Mouse (Mus musculus) forebrain, embryonic 12.5 days (tissue): Measurements from ENCODE around the gene Fgfr2. TPM values are rescaled to one million over a fixed set of nuclear protein-coding genes. Genes with fewer than 3 reads are reported as not detected.
"Not testable (repeated sequence)": the region's sequence is repeated elsewhere in the genome, so short reads cannot be mapped to it uniquely, and the experiment has no call there.

ENCODE experiments used
- ATAC-seq: fragments of 200-750 bp; cut with Nextera tagmentation; 2 replicates; pipeline ENCODE4 v1.8.0; 2017; ENCODE audit warnings: moderate TSS enrichment; ENCODE audit not compliant: low FRiP score
- H3K27ac ChIP-seq: fragments of 300-500 bp; sonication (generic); 2 replicates; pipeline ENCODE4 v1.5.1; 2016; ENCODE audit warnings: mild to moderate bottlenecking
- H3K27me3 ChIP-seq: fragments of 300-500 bp; sonication (generic); 2 replicates; pipeline ENCODE4 v1.6.1; 2016; ENCODE audit warnings: mild to moderate bottlenecking
- H3K36me3 ChIP-seq: fragments of 300-500 bp; sonication (generic); replicated peaks from 2 replicates; pipeline ENCODE4 v1.6.1; 2016; ENCODE audit warnings: mild to moderate bottlenecking
- H3K4me1 ChIP-seq: fragments of 300-500 bp; sonication (generic); 2 replicates; pipeline ENCODE4 v1.6.1; 2016
- H3K4me2 ChIP-seq: fragments of 300-500 bp; sonication (generic); 2 replicates; pipeline ENCODE4 v1.6.1; 2016; ENCODE audit warnings: mild to moderate bottlenecking, moderate library complexity
- H3K4me3 ChIP-seq: fragments of 300-500 bp; sonication (generic); replicated peaks from 2 replicates; pipeline ENCODE4 v1.5.1; 2016; ENCODE audit warnings: mild to moderate bottlenecking
- H3K9ac ChIP-seq: fragments of 300-500 bp; sonication (generic); 2 replicates; pipeline ENCODE4 v1.6.1; 2016; ENCODE audit warnings: mild to moderate bottlenecking
- H3K9me3 ChIP-seq: fragments of 300-500 bp; sonication (generic); 2 replicates; pipeline ENCODE4 v1.6.1; 2016
- WGBS: fragments of 180-500 bp; shearing (Covaris S2); methylation state at CpG from one replicate; pipeline ENCODE4 v1.1.7; 2016; 5-methylcytosine and 5-hydroxymethylcytosine counted together
- polyA plus RNA-seq: library from polyadenylated mRNA; unstranded; fragments of >200 nt; fragmentation: Nextera tagmentation; extraction: Ambion mirVana; gene quantifications from 2 replicates; pipeline ENCODE4 v1.2.1, GENCODE M21; 2016

Fgfr2 gene
- polyA plus RNA-seq, 1 experiment from 2014 or later = 89.6 TPM

DNA sequence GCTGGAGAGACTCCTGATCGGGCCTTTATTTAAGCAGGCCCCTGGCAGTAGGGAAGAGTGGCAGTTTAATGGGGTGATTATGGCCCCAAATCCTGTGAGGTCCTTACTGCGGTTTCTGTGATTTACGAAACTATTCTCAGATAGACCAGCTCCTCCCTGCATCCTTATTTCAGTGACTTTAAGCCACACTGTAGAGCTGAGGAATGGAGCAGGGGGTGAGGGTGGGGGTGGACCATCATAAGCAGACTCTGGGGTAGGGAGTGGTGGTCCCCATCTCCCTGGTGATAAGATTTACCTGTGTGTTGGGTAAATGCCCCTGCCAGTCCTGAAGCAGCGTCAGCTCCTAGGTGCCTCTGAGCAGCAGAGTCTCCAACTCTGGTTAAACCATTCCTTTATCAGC is 2516.2 kb downstream of the Fgfr2 start:
- 86% methylated on average over 4 of the region's 4 CpGs for WGBS
- H3K27me3 ChIP-seq = 0 out of 2 replicates have a peak, but pooled peaks cover 4% of the 10 kb centered on the region
- no peak overlapping the region for H3K9ac ChIP-seq
- no peaks in the 10 kb centered on the region for H3K4me1 ChIP-seq
- no peak overlapping the region for H3K4me2 ChIP-seq
- no peaks in the 10 kb centered on the region for H3K9me3 ChIP-seq
- no peak overlapping the region for H3K4me3 ChIP-seq
- ATAC-seq = no peak
- no peak overlapping the region for H3K27ac ChIP-seq
- no peaks in the 10 kb centered on the region for H3K36me3 ChIP-seq

DNA sequence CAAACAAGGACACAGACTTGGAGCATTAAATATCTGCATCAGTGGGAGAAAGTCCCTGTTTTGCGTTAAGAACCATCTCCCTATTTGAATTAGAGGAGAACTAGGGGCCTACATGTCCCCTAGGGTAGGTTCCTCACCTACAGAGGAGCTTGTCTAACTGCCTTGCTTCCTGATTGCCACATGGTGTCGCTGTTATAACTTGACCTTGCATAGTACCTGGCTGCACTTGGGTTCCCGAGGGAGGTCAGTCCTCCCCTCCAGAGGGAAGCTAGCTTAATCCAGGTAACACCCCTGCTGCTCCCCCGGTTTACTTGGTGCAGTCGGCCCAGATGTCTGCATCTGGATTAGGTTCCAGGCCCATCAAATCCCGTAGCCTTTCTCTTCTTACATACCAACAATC is 2518.0 kb downstream of the Fgfr2 start:
- ATAC-seq = no peak
- Histone ChIP-seq H3K27me3 (0 out of 2 replicates have a peak, but pooled peaks cover 4% of the 10 kb centered on the region), H3K36me3 (no peaks in the 10 kb centered on the region), H3K4me2 (no peak overlapping the region), H3K4me3 (no peak overlapping the region), H3K4me1 (no peaks in the 10 kb centered on the region), H3K9me3 (no peaks in the 10 kb centered on the region), H3K9ac (no peak overlapping the region), H3K27ac (no peak overlapping the region)
- WGBS = 31% methylated on average over 6 of the region's 6 CpGs

DNA sequence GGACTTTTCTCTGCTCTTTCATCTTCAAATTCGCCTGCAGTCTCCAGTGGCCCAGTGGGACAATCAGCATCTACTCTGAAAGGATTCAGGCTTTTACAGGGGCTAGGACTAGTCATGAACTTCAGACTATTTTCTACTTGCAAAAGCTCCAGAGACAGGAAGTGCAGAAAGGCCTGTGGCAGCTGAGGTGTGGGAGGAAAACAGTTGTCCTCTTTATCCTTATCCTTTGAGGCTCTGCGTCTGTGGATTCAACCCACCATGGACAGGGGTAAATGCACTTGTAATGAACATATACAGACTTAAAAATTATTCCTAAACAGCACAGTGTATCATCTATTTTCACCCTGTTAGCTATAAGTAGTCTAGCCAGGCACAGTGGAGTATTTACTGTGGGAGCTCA is 2518.8 kb downstream of the Fgfr2 start:
- Histone ChIP-seq H3K9me3 (no peaks in the 10 kb centered on the region), H3K4me2 (no peak overlapping the region), H3K36me3 (no peaks in the 10 kb centered on the region), H3K27ac (no peak overlapping the region), H3K9ac (no peak overlapping the region), H3K4me3 (no peak overlapping the region), H3K27me3 (0 out of 2 replicates have a peak, but pooled peaks cover 4% of the 10 kb centered on the region), H3K4me1 (no peaks in the 10 kb centered on the region)
- ATAC-seq = no peak
- WGBS = 75% methylated on average over 2 of the region's 2 CpGs

DNA sequence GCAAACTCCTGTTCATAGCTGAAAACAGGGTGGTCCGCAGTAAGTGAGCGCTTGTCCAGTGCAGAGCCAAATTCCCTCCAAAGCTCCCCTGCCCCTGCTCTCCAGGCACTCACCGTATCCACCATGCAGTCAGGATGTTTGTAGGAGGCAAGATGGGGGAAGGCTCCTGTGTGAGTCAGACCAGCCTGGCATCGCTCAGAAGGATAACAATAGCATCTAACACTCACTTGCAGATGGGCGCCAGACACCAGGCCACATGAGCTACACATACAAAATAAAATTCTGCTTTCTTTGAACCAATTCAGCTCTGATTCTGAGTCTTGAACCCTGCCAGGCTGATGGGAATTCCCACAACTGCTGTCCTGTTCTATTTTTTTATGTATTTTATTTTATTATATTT is 2519.6 kb downstream of the Fgfr2 start:
- Histone ChIP-seq H3K27me3 (peaks cover 11% of the 10 kb centered on the region; the same call in 1 of the 2 replicates), H3K36me3 (no peaks in the 10 kb centered on the region), H3K4me1 (no peaks in the 10 kb centered on the region), H3K9me3 (no peaks in the 10 kb centered on the region), H3K4me3 (no peak overlapping the region), H3K9ac (no peak overlapping the region), H3K4me2 (no peak overlapping the region), H3K27ac (no peak overlapping the region)
- 96% methylated on average over 5 of the region's 5 CpGs for WGBS
- no peak for ATAC-seq

DNA sequence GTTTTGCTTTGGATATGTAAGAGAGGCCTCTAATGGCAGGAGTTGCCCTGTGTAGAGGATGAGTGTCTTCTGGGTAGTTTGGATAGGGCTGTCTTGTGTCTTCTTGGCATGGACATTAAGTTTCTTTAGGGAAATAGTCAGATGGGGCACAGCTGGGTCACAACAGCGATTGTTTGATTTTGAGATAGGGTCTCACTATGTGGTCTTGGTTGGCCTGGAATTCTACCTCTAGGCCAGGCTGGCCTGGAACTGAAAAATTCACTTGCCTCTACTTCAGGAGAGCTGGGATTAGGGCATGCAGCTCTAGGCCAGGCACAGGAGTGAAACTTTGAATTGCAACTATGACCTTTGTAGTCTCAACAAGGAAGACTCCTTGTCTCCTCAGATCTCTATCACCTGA is 2520.3 kb downstream of the Fgfr2 start:
- H3K9ac ChIP-seq = no peak overlapping the region
- no peak overlapping the region for H3K4me3 ChIP-seq
- no peaks in the 10 kb centered on the region for H3K36me3 ChIP-seq
- peaks cover 11% of the 10 kb centered on the region for H3K27me3 ChIP-seq
- WGBS = 79% methylated on average over 1 of the region's 1 CpGs
- no peak overlapping the region for H3K27ac ChIP-seq
- no peak overlapping the region for H3K4me2 ChIP-seq
- no peaks in the 10 kb centered on the region for H3K9me3 ChIP-seq
- 0 out of 2 replicates have a peak, but pooled peaks cover 1% of the 10 kb centered on the region for H3K4me1 ChIP-seq
- no peak for ATAC-seq

DNA sequence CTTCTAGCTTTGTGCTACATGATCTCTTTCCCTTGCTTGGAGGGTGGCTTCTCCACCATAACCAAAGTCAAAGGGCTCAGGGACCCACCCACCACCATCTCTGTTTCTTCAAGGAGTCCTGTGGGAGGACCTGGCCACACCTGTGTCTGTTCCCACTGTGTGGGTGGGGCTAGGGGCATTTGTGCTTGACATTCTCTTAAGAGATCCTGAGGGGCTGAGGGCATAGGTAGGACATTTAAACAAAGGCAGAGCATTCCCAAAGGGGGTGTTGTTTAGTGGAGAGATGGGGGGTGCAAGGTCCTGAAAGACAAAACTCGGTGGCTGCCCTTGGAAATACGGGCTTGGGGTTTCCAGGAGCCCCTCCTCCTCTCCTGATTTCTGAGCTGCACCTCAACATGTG is 2522.6 kb downstream of the Fgfr2 start:
- Histone ChIP-seq H3K27me3 (peaks cover 11% of the 10 kb centered on the region), H3K4me1 (0 out of 2 replicates have a peak, but pooled peaks cover 12% of the 10 kb centered on the region), H3K27ac (no peak overlapping the region), H3K36me3 (no peaks in the 10 kb centered on the region), H3K4me3 (no peak overlapping the region), H3K4me2 (no peak overlapping the region), H3K9ac (no peak overlapping the region), H3K9me3 (no peaks in the 10 kb centered on the region)
- ATAC-seq = no peak
- 94% methylated on average over 2 of the region's 2 CpGs for WGBS

DNA sequence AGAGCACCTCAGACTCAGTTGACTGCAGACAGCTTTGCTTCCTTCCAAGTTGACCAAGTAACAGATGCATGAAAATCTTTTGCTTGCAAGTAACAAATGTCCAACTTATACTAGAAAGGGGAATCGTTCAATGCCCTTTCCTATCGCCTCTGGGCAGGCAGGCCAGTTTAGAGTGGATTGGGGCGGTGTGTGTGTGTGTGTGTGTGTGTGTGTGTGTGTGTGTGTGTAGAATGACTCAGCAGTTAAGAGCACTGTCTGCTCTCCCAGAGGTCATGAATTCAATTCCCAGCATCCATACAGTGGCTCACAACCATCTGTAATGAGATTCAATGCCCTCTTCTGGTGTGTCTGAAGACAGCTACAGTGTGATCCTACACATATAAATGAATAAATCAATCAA is 2523.1 kb downstream of the Fgfr2 start:
- H3K36me3 ChIP-seq = no peaks in the 10 kb centered on the region
- 86% methylated on average over 3 of the region's 3 CpGs for WGBS
- no peaks in the 10 kb centered on the region for H3K9me3 ChIP-seq
- peaks cover 8% of the 10 kb centered on the region for H3K27me3 ChIP-seq
- H3K4me3 ChIP-seq = no peak overlapping the region
- H3K4me1 ChIP-seq = 0 out of 2 replicates have a peak, but pooled peaks cover 12% of the 10 kb centered on the region
- no peak overlapping the region for H3K9ac ChIP-seq
- H3K27ac ChIP-seq = no peak overlapping the region
- no peak for ATAC-seq
- H3K4me2 ChIP-seq = no peak overlapping the region

DNA sequence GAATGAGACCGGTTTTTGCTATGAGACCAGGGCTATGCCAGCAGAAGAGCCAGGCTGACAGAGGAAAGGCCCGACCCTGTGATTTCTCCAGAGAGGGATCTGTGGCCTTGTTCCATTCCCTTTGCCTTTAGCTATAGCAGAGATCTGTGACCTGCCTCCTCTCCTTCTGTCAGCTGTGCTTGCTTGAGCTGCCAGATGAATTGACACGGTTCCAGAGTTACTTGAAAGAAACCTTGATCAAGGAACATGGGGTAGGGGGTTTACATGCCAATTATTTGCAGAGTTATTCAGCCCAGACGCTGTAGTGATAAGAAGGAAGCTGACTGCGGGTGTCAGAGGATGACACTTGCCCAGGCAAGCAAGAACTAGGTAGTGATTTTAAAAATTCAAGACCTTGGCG is 2525.6 kb downstream of the Fgfr2 start:
- Histone ChIP-seq H3K27me3 (peaks cover 7% of the 10 kb centered on the region), H3K36me3 (no peaks in the 10 kb centered on the region), H3K4me3 (no peak overlapping the region), H3K4me2 (no peak overlapping the region), H3K4me1 (peaks cover 15% of the 10 kb centered on the region), H3K9ac (no peak overlapping the region), H3K27ac (no peak overlapping the region), H3K9me3 (no peaks in the 10 kb centered on the region)
- ATAC-seq = no peak
- WGBS = 67% methylated on average over 6 of the region's 6 CpGs

DNA sequence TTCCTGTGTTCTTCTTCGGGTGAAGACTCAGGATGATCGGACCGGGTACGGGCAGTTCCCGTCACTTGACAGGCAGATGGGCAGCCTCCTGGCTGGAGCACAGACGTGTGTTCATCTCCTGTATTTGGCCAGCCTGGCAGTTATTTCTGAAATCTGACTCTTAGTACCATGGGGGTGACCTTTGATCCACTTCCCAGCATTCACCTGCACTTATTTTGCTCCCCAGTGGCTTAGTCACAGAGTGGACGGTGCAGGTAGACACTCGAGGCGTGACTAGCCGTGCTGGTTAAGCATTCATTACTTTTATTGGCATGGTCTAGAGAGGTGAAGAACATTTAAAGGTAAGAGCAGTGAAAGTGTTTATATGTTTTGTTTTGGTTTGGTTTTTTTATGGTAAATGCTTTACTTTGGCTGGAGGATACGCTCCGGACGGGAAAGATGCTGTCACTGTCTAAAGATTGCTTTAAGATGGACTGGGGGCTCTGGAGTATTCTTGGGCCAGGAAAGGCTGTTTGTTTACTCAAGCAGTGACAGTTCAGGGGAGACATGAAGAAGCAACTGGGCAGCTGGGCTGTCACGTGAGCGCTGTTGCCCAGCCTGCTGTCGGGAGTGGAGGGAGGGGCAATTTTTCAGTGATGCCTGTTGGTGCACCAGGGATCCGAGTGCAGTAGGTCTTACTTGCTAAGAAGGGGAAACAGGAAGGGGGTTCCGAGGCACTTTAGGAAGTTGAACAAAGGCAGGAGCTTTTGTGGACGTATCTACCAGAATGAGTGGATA is 2526.9 kb downstream of the Fgfr2 start:
- not testable (repeated sequence) for H3K27me3 ChIP-seq, H3K4me2 ChIP-seq, H3K27ac ChIP-seq, H3K9me3 ChIP-seq, H3K4me3 ChIP-seq, H3K36me3 ChIP-seq, H3K9ac ChIP-seq
- ATAC-seq = 0 out of 2 replicates have a peak, but pooled peaks have one; percentile 4
- WGBS = 57% methylated on average over 9 of the region's 19 CpGs
- H3K4me1 ChIP-seq = peaks cover 15% of the 10 kb centered on the region

DNA sequence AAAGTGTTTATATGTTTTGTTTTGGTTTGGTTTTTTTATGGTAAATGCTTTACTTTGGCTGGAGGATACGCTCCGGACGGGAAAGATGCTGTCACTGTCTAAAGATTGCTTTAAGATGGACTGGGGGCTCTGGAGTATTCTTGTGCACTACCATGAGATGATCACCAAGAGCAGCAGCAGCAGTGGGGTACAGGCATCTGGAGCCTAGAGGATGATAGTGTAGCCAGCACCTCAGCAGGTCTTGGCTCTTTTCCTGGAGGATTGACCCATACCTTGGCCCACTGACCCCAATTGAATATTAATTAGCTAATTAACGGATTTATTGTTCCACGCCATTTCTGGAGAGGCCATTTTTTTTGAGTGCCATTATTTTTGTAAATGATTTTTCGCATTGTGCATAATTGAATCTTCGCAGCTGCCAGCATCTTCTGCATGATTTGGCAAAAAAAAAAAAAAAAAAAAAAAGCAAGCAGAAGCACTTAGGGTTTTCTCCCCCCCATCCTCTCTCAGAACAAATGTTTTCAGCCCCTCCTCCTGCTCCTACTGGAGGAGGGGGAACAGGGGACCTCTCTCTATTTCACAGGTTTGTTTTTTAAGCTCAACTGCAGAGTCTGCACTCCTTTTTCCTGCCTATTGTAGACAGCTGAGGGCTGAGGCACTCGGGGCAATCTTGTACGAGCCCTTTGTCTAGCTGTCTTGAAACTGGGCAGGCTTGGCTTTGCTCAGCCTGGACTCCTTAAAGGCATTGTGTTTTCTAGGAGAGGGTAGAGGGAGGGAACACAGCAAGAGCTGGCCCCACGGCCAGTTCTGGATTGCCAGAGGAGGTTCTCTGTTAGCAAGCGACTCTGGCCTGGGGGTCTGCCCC is 2529.5 kb downstream of the Fgfr2 start:
- H3K27me3 ChIP-seq, H3K9ac ChIP-seq, H3K36me3 ChIP-seq, H3K9me3 ChIP-seq, H3K4me3 ChIP-seq, H3K4me2 ChIP-seq: not testable (repeated sequence)
- Histone ChIP-seq H3K4me1 (peaks cover 27% of the 10 kb centered on the region), H3K27ac (peak overlapping the region; percentile 68; the same call in 1 of the 2 replicates)
- peak; percentile 84 for ATAC-seq
- WGBS = 23% methylated on average over 8 of the region's 11 CpGs

DNA sequence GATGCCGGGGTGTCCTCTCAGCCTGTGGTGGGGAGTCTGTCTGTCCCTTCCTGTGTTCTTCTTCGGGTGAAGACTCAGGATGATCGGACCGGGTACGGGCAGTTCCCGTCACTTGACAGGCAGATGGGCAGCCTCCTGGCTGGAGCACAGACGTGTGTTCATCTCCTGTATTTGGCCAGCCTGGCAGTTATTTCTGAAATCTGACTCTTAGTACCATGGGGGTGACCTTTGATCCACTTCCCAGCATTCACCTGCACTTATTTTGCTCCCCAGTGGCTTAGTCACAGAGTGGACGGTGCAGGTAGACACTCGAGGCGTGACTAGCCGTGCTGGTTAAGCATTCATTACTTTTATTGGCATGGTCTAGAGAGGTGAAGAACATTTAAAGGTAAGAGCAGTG is 2530.2 kb downstream of the Fgfr2 start:
- H3K36me3 ChIP-seq, H3K4me2 ChIP-seq, H3K4me3 ChIP-seq, H3K27me3 ChIP-seq, H3K9me3 ChIP-seq, H3K9ac ChIP-seq, H3K27ac ChIP-seq, ATAC-seq: not testable (repeated sequence)
- WGBS = no CpG with 5 or more reads among the region's 11 CpGs
- H3K4me1 ChIP-seq = peaks cover 27% of the 10 kb centered on the region

DNA sequence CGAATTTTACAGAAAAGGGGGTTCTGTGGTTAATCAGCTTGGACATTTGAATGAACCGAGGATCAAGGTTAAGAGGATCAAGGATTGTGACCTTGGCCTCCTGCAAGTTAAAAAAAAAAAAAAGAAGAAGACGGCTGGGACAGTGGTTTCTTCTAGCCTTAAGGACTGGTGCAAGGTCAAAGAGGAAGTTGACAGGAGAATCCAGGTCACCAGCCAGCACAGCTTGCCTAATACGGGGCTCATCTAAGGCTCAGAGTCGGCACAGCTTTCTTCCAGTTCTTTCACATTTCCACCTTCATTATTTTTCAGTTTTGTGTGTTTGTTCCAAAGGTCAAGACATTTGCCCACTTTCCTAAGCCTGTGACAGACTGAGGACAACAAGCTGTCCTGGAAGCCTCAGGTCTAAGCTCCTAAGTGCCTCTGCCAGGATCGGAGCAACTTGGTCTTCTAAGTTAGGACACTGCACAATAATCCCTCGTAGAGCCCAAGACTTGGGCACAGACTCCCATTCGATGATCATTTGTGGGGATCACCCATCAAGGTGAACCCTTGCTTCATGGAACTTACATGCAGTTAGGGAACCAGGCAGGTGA is 2532.2 kb downstream of the Fgfr2 start:
- H3K27ac ChIP-seq = no peak overlapping the region
- no peak for ATAC-seq
- H3K9ac ChIP-seq = no peak overlapping the region
- H3K36me3 ChIP-seq = no peaks in the 10 kb centered on the region
- WGBS = 61% methylated on average over 8 of the region's 8 CpGs
- H3K4me2 ChIP-seq = no peak overlapping the region
- no peaks in the 10 kb centered on the region for H3K9me3 ChIP-seq
- H3K27me3 ChIP-seq = no peaks in the 10 kb centered on the region
- H3K4me1 ChIP-seq = peaks cover 15% of the 10 kb centered on the region
- H3K4me3 ChIP-seq = no peak overlapping the region
